Mouse (Mus musculus): ENCODE data around the gene Lemd2. TPM values are rescaled to one million over a fixed set of nuclear protein-coding genes. Genes with fewer than 3 reads are reported as not detected.

Lemd2 gene
- total and polyA plus RNA-seq, 3 experiments, result 23.9 to 100 (median 45.5) TPM

- DNase-seq (ENCODE audit: low spot score) (no peak), ATAC-seq (ENCODE audit: extremely low read depth, insufficient number of reproducible peaks, low FRiP score, poor library complexity, severe bottlenecking) (no peak)
- no peak overlapping the region for H3K4me3 ChIP-seq (ENCODE audit: low read depth, low read length)
- no peaks in the 10 kb centered on the region for H3K36me3 ChIP-seq (replicated peaks)
- H3K4me1 ChIP-seq (ENCODE audit: insufficient read depth, low read depth, low read length), result no peaks in the 10 kb centered on the region
- H3K9me3 ChIP-seq (replicated peaks), result peaks cover 87% of the 10 kb centered on the region
- no peak for TF ChIP-seq GATA2 (IDR thresholded peaks at IDR 0.05; ENCODE audit: borderline replicate concordance, low read depth, low read length)
- no peak for TF ChIP-seq TAL1 (conservative IDR thresholded peaks at IDR 0.05; ENCODE audit: low read depth, low read length)
- TF ChIP-seq GATA1 (IDR thresholded peaks at IDR 0.05; ENCODE audit: borderline replicate concordance, low read length), result no peak
- TF ChIP-seq POLR2AphosphoS5 (IDR thresholded peaks at IDR 0.05; ENCODE audit: insufficient replicate concordance, low read depth, low read length), result no peak
- no peak for TF ChIP-seq CTCF (IDR thresholded peaks at IDR 0.05; ENCODE audit: low read depth, low read length)
- no peaks in the 10 kb centered on the region; the same call in 1 of the 2 replicates for H3K27me3 ChIP-seq (ENCODE audit: insufficient read depth, low read length)
These were observed 40.6 kb upstream of the Lemd2 start for GRCm38 (mm10) chr17:27244912-27245311.

DNA sequence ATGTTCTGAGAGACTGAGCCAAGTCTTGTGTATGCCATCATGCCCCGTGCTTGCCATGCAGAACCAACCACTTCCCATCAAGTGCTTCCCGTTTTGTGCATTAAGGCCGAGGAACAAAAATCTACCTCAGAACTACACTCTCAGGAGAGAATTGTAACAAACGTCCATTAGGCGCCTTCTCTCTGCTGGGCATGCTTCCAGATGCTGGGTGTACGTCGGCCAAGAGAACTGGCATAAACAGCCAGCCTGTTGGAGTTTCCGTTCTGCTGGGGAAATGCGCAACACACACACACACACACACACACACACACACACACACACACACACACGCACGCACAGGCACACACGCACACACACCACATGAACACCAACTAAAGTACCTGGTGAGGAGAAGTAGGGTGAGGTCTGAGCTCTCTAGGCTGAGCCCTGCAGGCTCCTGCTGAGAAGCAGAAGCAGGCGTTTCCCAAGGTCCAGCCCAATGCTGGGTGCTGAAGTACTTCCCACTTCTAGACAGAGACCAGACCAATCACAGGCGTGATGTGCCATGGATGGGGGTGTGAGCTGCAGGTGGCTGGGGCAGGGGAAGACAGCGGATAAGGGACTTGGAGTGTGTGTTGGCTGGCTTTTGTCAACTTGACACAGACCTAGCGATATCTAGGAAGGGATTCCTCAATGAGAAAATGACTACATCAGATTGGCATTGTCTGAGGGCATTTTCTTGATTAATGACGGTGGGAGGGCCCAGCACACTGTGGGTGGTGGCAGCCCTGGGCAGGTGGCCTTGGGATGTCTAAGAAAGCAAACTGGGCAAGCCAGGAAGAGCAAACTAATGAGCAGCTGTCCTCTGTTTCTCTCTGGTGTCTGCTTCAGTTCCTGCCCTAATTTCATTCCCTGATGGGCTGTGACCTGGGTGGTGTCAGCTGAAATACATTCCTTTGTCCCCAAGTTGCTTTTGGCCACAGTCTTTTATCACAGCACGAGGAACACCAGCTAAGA lies 38.2 kb upstream of the Lemd2 start:
- no peaks in the 10 kb centered on the region for H3K4me1 ChIP-seq (ENCODE audit: insufficient read depth, low read depth, low read length)
- no peaks in the 10 kb centered on the region for H3K27me3 ChIP-seq (ENCODE audit: insufficient read depth, low read length)
- peaks cover 74% of the 10 kb centered on the region for H3K9me3 ChIP-seq (replicated peaks)
- ATAC-seq (ENCODE audit: extremely low read depth, insufficient number of reproducible peaks, low FRiP score, poor library complexity, severe bottlenecking) (no peak), DNase-seq (ENCODE audit: low spot score) (no peak)
- TF ChIP-seq POLR2AphosphoS5 (IDR thresholded peaks at IDR 0.05; ENCODE audit: insufficient replicate concordance, low read depth, low read length) (no peak), GATA1 (IDR thresholded peaks at IDR 0.05; ENCODE audit: borderline replicate concordance, low read length) (no peak), TAL1 (conservative IDR thresholded peaks at IDR 0.05; ENCODE audit: low read depth, low read length) (no peak), GATA2 (IDR thresholded peaks at IDR 0.05; ENCODE audit: borderline replicate concordance, low read depth, low read length) (no peak), CTCF (IDR thresholded peaks at IDR 0.05; ENCODE audit: low read depth, low read length) (no peak)
- H3K36me3 ChIP-seq (replicated peaks), result no peaks in the 10 kb centered on the region
- H3K4me3 ChIP-seq (ENCODE audit: low read depth, low read length), result no peak overlapping the region

GRCm38 (mm10) chr17:27240556-27241457 lies 36.5 kb upstream of the Lemd2 start:
- Histone ChIP-seq H3K36me3 (replicated peaks) (no peaks in the 10 kb centered on the region), H3K4me1 (ENCODE audit: insufficient read depth, low read depth, low read length) (no peaks in the 10 kb centered on the region), H3K27me3 (ENCODE audit: insufficient read depth, low read length) (no peaks in the 10 kb centered on the region), H3K9me3 (replicated peaks) (peaks cover 81% of the 10 kb centered on the region), H3K4me3 (ENCODE audit: low read depth, low read length) (no peak overlapping the region)
- DNase-seq (ENCODE audit: low spot score) (no peak), ATAC-seq (ENCODE audit: extremely low read depth, insufficient number of reproducible peaks, low FRiP score, poor library complexity, severe bottlenecking) (no peak)
- TF ChIP-seq TAL1 (conservative IDR thresholded peaks at IDR 0.05; ENCODE audit: low read depth, low read length), result no peak
- no peak for TF ChIP-seq GATA1 (IDR thresholded peaks at IDR 0.05; ENCODE audit: borderline replicate concordance, low read length)
- no peak for TF ChIP-seq POLR2AphosphoS5 (IDR thresholded peaks at IDR 0.05; ENCODE audit: insufficient replicate concordance, low read depth, low read length)
- TF ChIP-seq GATA2 (IDR thresholded peaks at IDR 0.05; ENCODE audit: borderline replicate concordance, low read depth, low read length), result no peak
- no peak for TF ChIP-seq CTCF (IDR thresholded peaks at IDR 0.05; ENCODE audit: low read depth, low read length)

GRCm38 (mm10) chr17:27239941-27240340 lies 35.7 kb upstream of the Lemd2 start:
- H3K4me3 ChIP-seq (ENCODE audit: low read depth, low read length), result no peak overlapping the region
- no peaks in the 10 kb centered on the region for H3K36me3 ChIP-seq (replicated peaks)
- H3K27me3 ChIP-seq (ENCODE audit: insufficient read depth, low read length), result no peaks in the 10 kb centered on the region
- no peak for DNase-seq (ENCODE audit: low spot score)
- H3K9me3 ChIP-seq (replicated peaks), result peaks cover 72% of the 10 kb centered on the region
- no peak for TF ChIP-seq CTCF (IDR thresholded peaks at IDR 0.05; ENCODE audit: low read depth, low read length)
- TF ChIP-seq TAL1 (conservative IDR thresholded peaks at IDR 0.05; ENCODE audit: low read depth, low read length), result no peak
- TF ChIP-seq POLR2AphosphoS5 (IDR thresholded peaks at IDR 0.05; ENCODE audit: insufficient replicate concordance, low read depth, low read length), result no peak
- no peak for TF ChIP-seq GATA1 (IDR thresholded peaks at IDR 0.05; ENCODE audit: borderline replicate concordance, low read length)
- no peak for TF ChIP-seq GATA2 (IDR thresholded peaks at IDR 0.05; ENCODE audit: borderline replicate concordance, low read depth, low read length)
- H3K4me1 ChIP-seq (ENCODE audit: insufficient read depth, low read depth, low read length), result no peaks in the 10 kb centered on the region
- no peak for ATAC-seq (ENCODE audit: extremely low read depth, insufficient number of reproducible peaks, low FRiP score, poor library complexity, severe bottlenecking)

GRCm38 (mm10) chr17:27238637-27239036 lies 34.4 kb upstream of the Lemd2 start:
- H3K27me3 ChIP-seq (ENCODE audit: insufficient read depth, low read length), result no peaks in the 10 kb centered on the region; the same call in 1 of the 2 replicates

More at GRCm38 (mm10) chr17:27238637-27239036, 34.4 kb upstream of the Lemd2 start:
- no peak for ATAC-seq (ENCODE audit: extremely low read depth, insufficient number of reproducible peaks, low FRiP score, poor library complexity, severe bottlenecking)
- H3K36me3 ChIP-seq (replicated peaks), result no peaks in the 10 kb centered on the region
- DNase-seq (ENCODE audit: low spot score), result no peak
- no peak overlapping the region for H3K4me3 ChIP-seq (ENCODE audit: low read depth, low read length)
- TF ChIP-seq TAL1 (conservative IDR thresholded peaks at IDR 0.05; ENCODE audit: low read depth, low read length), result no peak
- no peak for TF ChIP-seq CTCF (IDR thresholded peaks at IDR 0.05; ENCODE audit: low read depth, low read length)
- no peak for TF ChIP-seq POLR2AphosphoS5 (IDR thresholded peaks at IDR 0.05; ENCODE audit: insufficient replicate concordance, low read depth, low read length)
- no peak for TF ChIP-seq GATA2 (IDR thresholded peaks at IDR 0.05; ENCODE audit: borderline replicate concordance, low read depth, low read length)
- TF ChIP-seq GATA1 (IDR thresholded peaks at IDR 0.05; ENCODE audit: borderline replicate concordance, low read length), result no peak
- peaks cover 67% of the 10 kb centered on the region for H3K9me3 ChIP-seq (replicated peaks)
- no peaks in the 10 kb centered on the region for H3K4me1 ChIP-seq (ENCODE audit: insufficient read depth, low read depth, low read length)
